Mouse (Mus musculus) cerebellum, adult 2 months (tissue): ENCODE data around the gene Myrip.

ENCODE experiments used
- CTCF ChIP-seq: fragments of 200-500 bp; IDR thresholded peaks from 2 replicates; pipeline ENCODE4 v1.5.1; 2011; ENCODE audit warnings: low read depth, mild to moderate bottlenecking, control low read depth, low read length, moderate library complexity, borderline replicate concordance; ENCODE audit not compliant: insufficient read depth
- POLR2A ChIP-seq: fragments of 200-500 bp; IDR thresholded peaks from 2 replicates; pipeline ENCODE4 v1.6.1; 2011; ENCODE audit warnings: low read length, control low read depth, borderline replicate concordance; ENCODE audit not compliant: insufficient read depth

GRCm38 (mm10) chr9:120292488-120292887 is 8.8 kb upstream of the Myrip start:
- TF ChIP-seq CTCF (no peak), POLR2A (no peak)
